Mouse (Mus musculus) spleen, postnatal 36 days (tissue): ENCODE results near the gene Brat1.

ENCODE experiments used
- DNase-seq, 2 experiments: peaks; one replicate each; pipeline ENCODE4 v3.0.0; 2022; ENCODE audit warnings: low spot score in 2 of 2, mixed read lengths in 1 of 2

Brat1 gene

DNA sequence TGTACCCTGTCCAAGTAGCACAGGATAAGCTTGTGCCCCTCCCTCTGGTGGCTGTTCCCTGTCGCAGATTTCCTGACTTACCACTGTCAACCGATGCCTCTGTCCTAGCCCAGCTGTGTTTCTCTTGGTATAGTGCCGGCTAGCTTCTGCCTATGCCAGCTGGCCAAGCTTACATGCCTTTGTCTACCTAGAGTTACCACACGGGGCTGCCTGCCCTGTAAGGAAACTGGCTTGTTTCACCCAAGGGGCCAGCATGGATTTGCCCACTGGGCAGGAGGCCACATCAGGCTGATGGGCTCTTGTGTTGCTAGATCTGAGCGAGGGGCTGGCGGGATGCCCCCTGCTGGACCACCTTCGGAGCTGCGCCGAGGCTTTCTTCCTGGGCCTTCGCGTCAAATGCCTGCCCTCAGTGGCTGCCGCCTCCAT lies 38.9 kb downstream of the Brat1 start:
- no peak for DNase-seq

DNA sequence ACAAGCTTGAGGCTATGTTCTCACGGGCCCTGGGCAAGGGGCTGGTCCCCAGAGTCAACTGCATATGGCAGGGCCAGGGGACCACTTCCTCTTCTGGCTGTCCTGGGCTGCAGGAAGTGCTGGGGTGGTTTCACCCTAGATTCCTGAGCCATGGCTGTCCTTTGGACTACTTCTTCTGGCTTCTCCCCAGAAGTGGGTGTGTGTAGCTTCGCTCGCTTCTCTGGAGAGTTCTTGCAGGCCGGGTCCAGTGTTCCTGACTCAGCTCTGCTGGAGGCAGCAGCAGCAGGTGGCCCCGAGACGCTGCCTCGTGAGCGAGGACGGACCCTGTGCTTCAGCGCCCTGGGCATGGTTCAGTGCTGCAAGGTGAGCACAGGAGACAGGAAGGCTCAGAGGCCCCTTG lies 43.6 kb downstream of the Brat1 start:
- peak; percentile 54 to 55 for DNase-seq

DNA sequence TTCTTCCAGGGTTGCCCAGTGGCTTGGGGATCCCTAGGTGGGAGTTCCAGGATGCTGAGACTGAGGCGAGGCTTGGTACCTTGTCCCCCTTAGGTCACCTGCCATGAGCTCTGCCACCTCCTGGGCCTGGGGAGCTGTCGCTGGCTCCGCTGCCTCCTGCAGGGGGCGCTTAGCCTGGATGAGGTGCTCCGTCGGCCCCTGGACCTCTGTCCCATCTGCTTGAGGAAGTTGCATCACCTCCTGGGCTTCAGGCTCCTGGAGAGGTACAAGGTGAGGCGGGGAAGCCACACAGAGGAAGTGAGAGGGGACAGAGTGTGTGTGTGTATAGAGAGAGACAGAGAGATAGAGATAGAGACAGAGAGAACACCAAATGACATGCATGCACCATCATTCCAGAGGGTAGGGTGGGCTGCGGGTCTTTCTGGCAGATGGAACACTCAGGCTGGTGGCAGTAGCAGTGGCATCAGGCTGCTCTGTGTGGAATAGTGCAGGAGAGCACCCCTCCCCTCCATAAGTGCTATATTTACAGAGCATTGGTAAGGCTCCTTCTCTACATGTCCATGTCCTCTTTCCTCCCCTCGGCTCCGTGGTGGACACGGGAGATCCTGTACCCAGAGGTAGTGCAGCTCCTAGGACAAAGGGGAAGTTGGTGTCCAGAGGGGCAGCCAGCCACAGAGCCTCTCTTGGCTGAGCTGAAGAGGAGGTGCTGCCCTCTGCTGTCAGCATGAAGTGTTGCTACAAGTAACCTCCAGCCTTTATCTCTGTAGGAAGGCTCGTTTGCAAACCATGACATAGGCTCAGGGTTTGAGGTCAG lies 44.5 kb downstream of the Brat1 start:
- peak; percentile 76 to 77 for DNase-seq

DNA sequence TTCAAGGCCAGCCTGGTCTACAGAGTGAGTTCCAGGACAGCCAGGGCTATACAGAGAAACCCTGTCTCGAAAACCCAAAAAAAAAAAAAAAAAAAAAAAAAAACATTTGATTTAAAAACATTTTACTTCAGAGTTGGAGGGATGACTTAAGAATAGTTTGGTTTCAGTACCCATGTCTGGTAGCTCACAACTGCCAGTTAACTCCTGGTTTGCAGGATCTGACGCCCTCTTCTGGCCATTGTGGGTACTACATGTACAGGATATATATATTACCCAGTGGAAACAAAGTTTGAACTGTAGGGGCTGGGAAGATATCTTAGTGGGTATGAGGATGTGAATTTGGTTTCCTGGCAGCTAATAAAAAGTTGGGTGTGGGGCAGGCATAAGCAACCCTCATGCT lies 46.1 kb downstream of the Brat1 start:
- DNase-seq = peak in 1 of 2 experiments; percentile 52

DNA sequence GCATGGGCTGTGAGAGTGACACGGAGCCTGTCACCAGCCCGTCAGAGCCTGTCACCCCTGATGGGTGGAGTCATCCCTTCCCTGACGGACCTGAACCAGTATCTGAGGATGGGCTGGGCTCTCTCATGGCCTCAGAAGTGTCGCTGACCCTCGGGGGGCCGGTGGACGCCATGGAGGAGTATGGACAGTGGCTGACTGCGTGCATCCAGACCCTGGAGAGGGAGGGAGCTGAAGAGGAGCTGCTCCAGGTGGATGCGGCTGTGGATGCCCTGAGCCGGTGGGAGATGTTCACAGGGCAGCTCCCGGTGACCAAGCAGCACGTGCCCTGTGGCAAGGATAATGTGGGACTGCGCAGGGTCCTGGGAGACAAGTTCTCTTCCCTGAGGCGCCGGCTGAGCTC lies 47.2 kb downstream of the Brat1 start:
- no peak for DNase-seq

GRCm38 (mm10) chr5:140752639-140753038 lies 47.8 kb downstream of the Brat1 start:
- no peak for DNase-seq

GRCm38 (mm10) chr5:140753223-140753622 lies 48.4 kb downstream of the Brat1 start:
- no peak for DNase-seq

GRCm38 (mm10) chr5:140758864-140759263 lies 54.1 kb downstream of the Brat1 start:
- no peak for DNase-seq

DNA sequence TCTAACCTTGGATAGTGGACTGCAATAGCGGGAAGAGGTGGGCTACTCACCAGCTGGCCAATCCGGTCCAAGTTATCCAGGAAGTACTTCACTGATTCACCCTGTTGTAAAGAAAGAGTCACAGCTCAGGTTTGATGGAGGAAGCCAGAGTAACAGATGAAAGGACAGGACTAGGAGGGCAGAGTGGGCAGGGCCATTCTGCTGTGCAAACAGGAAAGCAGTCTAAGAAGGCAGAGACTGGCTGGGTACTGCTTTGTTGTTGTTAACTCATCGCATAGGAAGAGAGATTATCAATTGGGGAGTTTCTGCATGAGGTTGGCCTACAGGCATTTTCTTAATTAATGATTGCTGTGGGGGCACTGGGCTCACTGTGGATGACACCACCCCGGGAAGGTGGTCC lies 57.7 kb downstream of the Brat1 start:
- DNase-seq = no peak

GRCm38 (mm10) chr5:140764921-140765613 lies 60.3 kb downstream of the Brat1 start:
- peak in 1 of 2 experiments; percentile 26 for DNase-seq

DNA sequence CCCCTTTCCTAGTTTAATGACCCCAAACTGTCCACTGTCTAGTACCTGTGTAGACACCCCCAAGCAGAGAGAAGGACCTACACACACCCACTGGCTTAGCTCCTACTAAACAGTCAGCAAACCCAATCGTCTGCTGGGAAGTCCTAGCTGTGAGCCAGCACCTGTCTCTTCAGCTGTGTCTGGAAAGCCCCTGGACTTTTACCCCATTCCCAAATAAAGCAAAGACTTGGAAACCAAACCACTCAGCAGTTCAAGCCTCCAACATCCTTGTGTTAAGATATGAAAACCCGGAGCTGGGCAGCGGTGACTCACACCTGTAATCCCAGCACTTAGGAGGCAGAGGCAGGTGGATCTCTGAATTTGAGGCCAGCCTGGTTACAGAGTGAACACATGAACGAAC lies 61.8 kb downstream of the Brat1 start:
- no peak for DNase-seq

GRCm38 (mm10) chr5:140767704-140768141 lies 62.9 kb downstream of the Brat1 start:
- peak; percentile 47 to 49 for DNase-seq

DNA sequence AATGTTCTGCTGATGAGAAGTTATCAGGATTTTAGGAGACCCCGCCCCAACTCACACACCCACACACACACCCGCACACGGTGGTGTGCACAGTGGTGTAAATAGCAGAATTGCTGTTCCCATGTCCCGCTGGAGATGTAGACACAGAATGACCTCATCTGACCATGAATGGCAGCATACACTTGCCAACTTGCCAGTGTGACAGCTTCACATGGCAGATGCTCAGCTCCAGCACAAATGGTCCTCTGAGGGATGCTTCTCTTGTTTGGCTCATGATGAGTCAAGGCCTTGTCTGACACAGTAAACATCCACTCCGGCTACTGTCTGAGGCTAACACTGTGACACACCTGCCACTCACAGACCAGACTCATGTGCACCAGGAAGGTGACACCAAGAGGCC lies 63.5 kb downstream of the Brat1 start:
- no peak for DNase-seq
